Mouse (Mus musculus) forebrain, postnatal 0 days (tissue): ENCODE data around the gene Slc37a1. TPM values are rescaled to one million over a fixed set of nuclear protein-coding genes. Genes with fewer than 3 reads are reported as not detected.
A peak's percentile ranks its signal among the peaks of the same experiment; 100 is the strongest.

Experiments used
- ATAC-seq: fragments of 200-750 bp; cut with Nextera tagmentation; 2 replicates; pipeline ENCODE4 v1.8.0; 2017; ENCODE audit warnings: mild to moderate bottlenecking, moderate library complexity
- DNase-seq: peaks from one replicate; pipeline ENCODE4 v3.0.0-alpha.2; 2015
- H3K27ac ChIP-seq: fragments of 300-500 bp; sonication (generic); 2 replicates; pipeline ENCODE4 v1.5.1; 2014; ENCODE audit warnings: low read depth, mild to moderate bottlenecking, antibody characterized with exemption, low read length, moderate library complexity, mixed read lengths
- H3K27me3 ChIP-seq: fragments of 300-500 bp; sonication (generic); 2 replicates; pipeline ENCODE4 v1.6.1; 2014; ENCODE audit warnings: mild to moderate bottlenecking, low read length, mixed read lengths; ENCODE audit not compliant: insufficient read depth
- H3K36me3 ChIP-seq: fragments of 300-500 bp; sonication (generic); 2 replicates; pipeline ENCODE4 v1.6.1; 2014; ENCODE audit warnings: mild to moderate bottlenecking, moderate library complexity; ENCODE audit not compliant: insufficient read depth
- H3K4me1 ChIP-seq: fragments of 300-500 bp; sonication (generic); 2 replicates; pipeline ENCODE4 v1.6.1; 2014; ENCODE audit warnings: antibody characterized with exemption; ENCODE audit not compliant: insufficient read depth
- H3K4me2 ChIP-seq: fragments of 300-500 bp; sonication (generic); 2 replicates; pipeline ENCODE4 v1.6.1; 2014; ENCODE audit warnings: low read depth, mild to moderate bottlenecking, moderate library complexity
- H3K4me3 ChIP-seq: fragments of 300-500 bp; sonication (generic); 2 replicates; pipeline ENCODE4 v1.5.1; 2014; ENCODE audit warnings: low read depth, low read length, mixed read lengths
- H3K9ac ChIP-seq: fragments of 300-500 bp; sonication (generic); 2 replicates; pipeline ENCODE4 v1.6.1; 2014; ENCODE audit warnings: mild to moderate bottlenecking
- H3K9me3 ChIP-seq: fragments of 300-500 bp; sonication (generic); 2 replicates; pipeline ENCODE4 v1.6.1; 2016; ENCODE audit warnings: low read length
- CTCF ChIP-seq: sonication (generic); IDR thresholded peaks from 2 replicates; pipeline ENCODE4 v1.5.1; 2016; ENCODE audit warnings: antibody characterized with exemption, control low read depth, low read depth
- WGBS: fragments of 180-500 bp; shearing (Covaris S2); extraction: QIAGEN DNeasy Blood & Tissue Kit; methylation state at CpG from one replicate; pipeline ENCODE4 v1.1.7; 2014; 5-methylcytosine and 5-hydroxymethylcytosine counted together
- polyA plus RNA-seq: library from polyadenylated mRNA; unstranded; fragments of >200 nt; fragmentation: Nextera tagmentation; extraction: Ambion mirVana; gene quantifications from 2 replicates; pipeline ENCODE4 v1.2.1, GENCODE M21; 2015
- total RNA-seq: library from RNA; depleted of rRNA; stranded (reverse); fragments of >200 nt; gene quantifications from 2 replicates; pipeline ENCODE4 v1.2.3, GENCODE M21; 2014

The Slc37a1 gene
- total and polyA plus RNA-seq, 2 experiments from 2014 or later = 6.7 to 10.0 TPM

GRCm38 (mm10) chr17:31279541-31279940 lies 7.1 kb upstream of the Slc37a1 start:
- no peak overlapping the region for H3K4me3 ChIP-seq
- H3K9me3 ChIP-seq = no peaks in the 10 kb centered on the region
- 87% methylated on average over 9 of the region's 9 CpGs for WGBS
- peaks cover 8% of the 10 kb centered on the region; the same call in 1 of the 2 replicates for H3K4me1 ChIP-seq
- H3K27me3 ChIP-seq = no peaks in the 10 kb centered on the region
- DNase-seq (no peak), ATAC-seq (no peak)
- no peak overlapping the region for H3K9ac ChIP-seq
- no peak overlapping the region for H3K4me2 ChIP-seq
- no peaks in the 10 kb centered on the region for H3K36me3 ChIP-seq
- TF ChIP-seq CTCF = no peak
- no peak overlapping the region for H3K27ac ChIP-seq

DNA sequence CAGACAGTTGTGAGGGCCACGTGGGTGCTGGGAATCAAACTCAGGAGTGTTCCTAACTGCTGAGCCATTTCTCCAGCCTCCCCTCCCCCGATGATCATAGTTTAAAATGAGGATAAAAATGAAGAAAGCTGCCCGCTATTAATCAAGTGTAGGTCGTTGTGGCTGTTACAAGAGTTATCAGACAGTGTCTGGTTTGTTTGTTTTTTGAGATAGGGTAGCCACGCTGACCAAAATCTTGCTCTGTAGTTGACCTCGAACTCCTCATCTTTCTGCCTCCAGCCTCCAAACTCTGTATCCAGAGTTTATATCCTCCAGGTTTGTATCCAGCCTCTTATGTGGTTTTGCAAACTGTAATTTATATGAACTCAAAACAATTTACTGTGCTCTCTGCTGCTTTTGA lies 6.3 kb upstream of the Slc37a1 start:
- Histone ChIP-seq H3K4me1 (peaks cover 8% of the 10 kb centered on the region; the same call in 1 of the 2 replicates), H3K9ac (no peak overlapping the region), H3K27ac (no peak overlapping the region), H3K27me3 (no peaks in the 10 kb centered on the region), H3K36me3 (no peaks in the 10 kb centered on the region), H3K4me2 (no peak overlapping the region), H3K9me3 (no peaks in the 10 kb centered on the region), H3K4me3 (no peak overlapping the region)
- 79% methylated on average over 6 of the region's 6 CpGs for whole genome bisulfite sequencing
- DNase-seq = no peak
- no peak for ATAC-seq
- no peak for TF ChIP-seq CTCF

DNA sequence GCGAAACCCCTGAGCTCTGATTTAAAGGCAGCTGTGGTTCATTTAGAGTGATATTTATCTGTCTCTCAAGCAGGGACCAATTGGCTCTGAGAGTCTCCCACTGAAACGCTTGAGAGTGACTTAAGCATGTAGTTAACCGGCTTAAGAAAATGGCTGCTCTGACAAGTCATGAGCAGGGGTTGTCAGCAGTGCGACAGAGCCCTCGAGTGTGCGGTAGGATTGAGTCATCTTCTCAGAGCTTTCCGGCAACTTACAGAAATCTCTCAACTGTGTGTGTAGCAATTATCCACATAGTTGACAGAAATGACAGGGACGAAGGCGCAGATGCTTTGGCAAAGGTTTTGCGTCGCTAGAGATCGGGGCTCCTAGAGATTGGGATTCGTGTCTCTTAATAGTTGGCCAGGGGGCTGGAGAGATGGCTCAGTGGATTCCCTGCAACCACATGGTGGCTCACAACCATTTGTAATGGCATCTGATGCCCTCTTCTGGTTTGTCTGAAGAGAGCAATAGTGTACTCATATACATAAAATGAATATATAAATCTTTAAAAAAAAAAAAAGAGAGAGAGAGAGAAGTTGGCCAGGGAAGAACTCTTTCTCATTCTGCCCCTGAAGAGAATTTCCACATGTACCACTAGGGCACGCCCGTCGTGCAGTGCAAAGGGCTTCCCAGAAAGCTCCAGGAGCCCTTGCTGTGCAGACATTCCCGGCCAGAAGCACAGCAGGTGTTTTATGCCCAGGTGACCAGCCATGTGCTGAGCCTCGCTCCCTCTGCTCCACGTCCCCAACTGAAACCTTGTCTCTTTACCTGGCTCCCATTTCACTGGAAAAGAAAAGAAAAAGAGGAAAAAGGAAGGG lies 4.5 kb upstream of the Slc37a1 start:
- Histone ChIP-seq H3K4me1 (peaks cover 8% of the 10 kb centered on the region; the same call in 1 of the 2 replicates), H3K27me3 (no peaks in the 10 kb centered on the region), H3K9me3 (no peaks in the 10 kb centered on the region), H3K9ac (no peak overlapping the region), H3K4me3 (no peak overlapping the region), H3K36me3 (no peaks in the 10 kb centered on the region), H3K27ac (0 out of 2 replicates have a peak overlapping the region, but pooled peaks have one; percentile 40), H3K4me2 (no peak overlapping the region)
- DNase-seq (peak; percentile 46), ATAC-seq (peak; percentile 58)
- peak; percentile 55 for TF ChIP-seq CTCF
- 31% methylated on average over 19 of the region's 19 CpGs for WGBS

DNA sequence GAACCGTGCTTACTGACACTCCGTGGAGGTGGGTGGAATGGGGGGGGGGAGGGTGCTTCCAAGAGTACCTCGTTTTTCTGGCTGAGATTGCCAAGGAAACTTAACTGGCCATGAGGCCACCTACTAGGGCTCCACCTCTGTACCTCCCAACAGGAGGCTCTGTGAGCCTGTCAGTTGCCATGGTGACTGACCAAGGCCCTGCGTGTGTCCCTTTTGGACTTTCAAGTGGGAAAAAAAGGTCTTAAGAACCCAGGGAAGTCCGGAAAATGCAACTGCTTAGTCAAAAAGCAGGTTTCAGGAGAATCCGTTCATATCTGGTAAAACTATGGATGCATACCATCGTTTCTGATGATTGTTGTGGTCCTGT lies 3.9 kb upstream of the Slc37a1 start:
- Histone ChIP-seq H3K9me3 (no peaks in the 10 kb centered on the region), H3K4me3 (no peak overlapping the region), H3K4me2 (no peak overlapping the region), H3K27me3 (no peaks in the 10 kb centered on the region), H3K36me3 (no peaks in the 10 kb centered on the region), H3K9ac (no peak overlapping the region), H3K27ac (no peak overlapping the region), H3K4me1 (peaks cover 6% of the 10 kb centered on the region; the same call in 1 of the 2 replicates)
- no peak for TF ChIP-seq CTCF
- DNase-seq (no peak), ATAC-seq (no peak)
- 5% methylated on average over 7 of the region's 7 CpGs for WGBS

- ATAC-seq (no peak), DNase-seq (no peak)
- no peak overlapping the region for H3K4me2 ChIP-seq
- H3K9me3 ChIP-seq = no peaks in the 10 kb centered on the region
- no peaks in the 10 kb centered on the region for H3K27me3 ChIP-seq
- no peak overlapping the region for H3K27ac ChIP-seq
- no peak for TF ChIP-seq CTCF
- H3K4me3 ChIP-seq = no peak overlapping the region
- peaks cover 3% of the 10 kb centered on the region; the same call in 1 of the 2 replicates for H3K4me1 ChIP-seq
- no peaks in the 10 kb centered on the region for H3K36me3 ChIP-seq
- H3K9ac ChIP-seq = no peak overlapping the region
- 55% methylated on average over 2 of the region's 2 CpGs for WGBS
Measured at GRCm38 (mm10) chr17:31285867-31286266, 725 bp upstream of the Slc37a1 start.

GRCm38 (mm10) chr17:31287216-31287615 lies 624 bp downstream of the Slc37a1 start:
- no peak for TF ChIP-seq CTCF
- ATAC-seq = no peak
- H3K9ac ChIP-seq = no peak overlapping the region
- no peak overlapping the region for H3K4me2 ChIP-seq
- no peak overlapping the region for H3K27ac ChIP-seq
- H3K27me3 ChIP-seq = no peaks in the 10 kb centered on the region
- no peak for DNase-seq
- peaks cover 3% of the 10 kb centered on the region; the same call in 1 of the 2 replicates for H3K4me1 ChIP-seq
- H3K9me3 ChIP-seq = no peaks in the 10 kb centered on the region
- no peaks in the 10 kb centered on the region for H3K36me3 ChIP-seq
- no peak overlapping the region for H3K4me3 ChIP-seq
- 80% methylated on average over 3 of the region's 3 CpGs for WGBS

DNA sequence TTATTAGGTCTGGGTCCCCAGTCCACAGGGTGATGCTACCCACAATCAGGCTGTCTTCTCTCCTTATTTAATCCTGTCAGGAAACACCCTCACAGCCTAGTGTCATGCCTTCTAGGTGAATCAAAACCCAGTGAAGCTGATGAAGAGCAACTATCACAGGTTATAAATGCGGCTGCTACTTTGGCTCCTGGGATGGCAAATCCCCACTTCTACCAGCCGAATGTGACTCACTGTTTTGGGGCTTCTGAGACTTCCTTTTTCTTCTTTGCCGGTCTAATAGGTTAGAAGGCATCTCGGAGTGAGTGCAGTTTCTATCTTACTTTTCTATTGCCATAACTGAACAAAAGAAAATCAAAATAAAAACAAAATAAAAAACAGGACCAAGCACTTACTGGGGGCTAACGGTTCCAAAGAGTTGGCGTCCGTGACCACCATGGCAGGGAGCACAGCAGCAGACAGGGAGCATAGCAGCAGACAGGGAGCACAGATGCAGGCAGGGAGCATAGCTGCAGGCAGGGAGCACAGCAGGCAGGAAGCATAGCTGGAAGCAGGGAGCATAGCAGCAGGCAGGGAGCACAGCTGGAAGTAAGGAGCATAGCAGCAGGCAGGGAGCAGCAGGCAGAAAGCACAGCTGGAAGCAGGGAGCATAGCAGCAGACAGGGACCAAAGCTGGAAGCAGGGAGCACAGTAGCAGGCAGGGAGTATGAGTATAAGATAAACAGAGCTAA lies 2.6 kb downstream of the Slc37a1 start:
- Histone ChIP-seq H3K27me3 (no peaks in the 10 kb centered on the region), H3K4me2 (no peak overlapping the region), H3K9ac (no peak overlapping the region), H3K27ac (no peak overlapping the region), H3K4me3 (no peak overlapping the region), H3K9me3 (no peaks in the 10 kb centered on the region), H3K4me1 (no peaks in the 10 kb centered on the region), H3K36me3 (no peaks in the 10 kb centered on the region)
- 64% methylated on average over 7 of the region's 7 CpGs for WGBS
- no peak for TF ChIP-seq CTCF
- ATAC-seq (no peak), DNase-seq (no peak)
